Mouse (Mus musculus): ENCODE data around the gene Sptan1. TPM values are rescaled to one million over a fixed set of nuclear protein-coding genes. Genes with fewer than 3 reads are reported as not detected.
A peak's percentile ranks its signal among the peaks of the same experiment; 100 is the strongest.

Sptan1 gene
- polyA plus RNA-seq, 1 experiment from 2014 or later = 224 TPM

DNA sequence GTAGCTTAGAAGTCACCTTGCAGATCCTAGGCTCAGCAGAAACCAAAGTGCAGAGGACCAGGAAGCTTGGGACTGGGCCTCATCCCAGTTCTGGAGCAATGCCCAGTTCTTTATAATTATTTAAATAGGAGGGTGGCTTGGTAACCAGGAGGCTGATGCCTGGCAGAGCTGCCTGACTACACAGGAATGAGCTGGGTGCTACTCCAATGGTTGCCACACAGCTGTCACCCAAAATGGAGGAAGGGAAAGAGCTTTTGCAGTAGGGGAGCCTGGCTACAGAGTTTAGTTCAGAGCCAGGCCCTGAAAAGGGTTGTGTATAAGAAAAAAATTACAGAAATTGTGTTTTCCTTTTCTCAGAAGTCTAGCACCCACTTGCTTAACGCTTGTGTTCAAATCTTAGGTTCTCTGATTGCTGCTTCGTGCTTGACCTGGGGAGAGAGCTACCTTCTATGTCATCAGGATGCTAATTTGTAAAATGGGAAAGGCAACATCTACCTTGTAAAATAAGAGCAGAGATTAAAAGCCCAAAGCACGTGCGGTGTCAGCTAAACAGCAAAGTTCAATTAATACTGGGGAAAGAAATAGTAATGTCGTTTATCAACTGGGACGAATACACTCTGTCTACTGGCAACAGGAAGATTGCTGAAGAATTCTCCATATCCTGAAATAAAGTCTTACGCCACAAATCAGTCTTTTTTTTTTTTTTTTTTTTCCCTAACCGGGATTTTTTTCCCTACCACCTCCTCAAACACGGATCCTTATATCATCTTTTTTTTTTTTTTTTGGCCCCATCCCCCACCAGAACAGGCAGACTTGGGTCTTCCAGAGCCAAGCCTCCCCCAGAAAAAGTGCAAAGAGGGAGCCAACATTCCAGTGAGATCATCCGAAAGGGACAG, 758 bp upstream of the Sptan1 start:
- peak overlapping the region; percentile 100 for H3K9ac ChIP-seq (replicated peaks)
- H3K4me1 ChIP-seq = peaks cover 50% of the 10 kb centered on the region
- peak; percentile 47 for ATAC-seq (replicated peaks)
- H3K36me3 ChIP-seq = peaks cover 8% of the 10 kb centered on the region
- H3K9me3 ChIP-seq = no peaks in the 10 kb centered on the region
- peak overlapping the region; percentile 91 for H3K4me3 ChIP-seq
- peak overlapping the region; percentile 97 for H3K27ac ChIP-seq (replicated peaks)
- H3K4me2 ChIP-seq (replicated peaks) = peak overlapping the region; percentile 58
- 12% methylated on average over 10 of the region's 10 CpGs for WGBS
- no peaks in the 10 kb centered on the region for H3K27me3 ChIP-seq

DNA sequence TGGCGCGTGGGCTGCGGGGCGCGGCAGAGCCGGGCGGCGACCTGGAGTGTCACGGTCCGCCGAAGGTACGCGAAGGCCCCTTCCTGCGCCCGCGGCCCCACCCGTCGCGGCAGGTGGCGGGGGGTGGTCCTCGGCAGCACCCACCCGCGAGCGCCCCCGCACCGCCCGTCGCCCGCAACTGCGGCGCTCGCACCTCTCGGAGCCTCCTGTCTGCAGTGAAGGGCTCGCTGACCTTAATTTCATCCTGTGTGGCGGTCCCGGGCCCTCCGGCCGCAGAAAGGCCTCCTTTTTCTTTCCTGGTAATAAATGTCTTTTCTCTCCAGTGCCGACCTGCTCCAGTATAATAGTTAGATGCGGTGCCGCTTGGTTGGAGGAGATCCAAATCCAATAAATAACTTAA, 546 bp downstream of the Sptan1 start:
- peak overlapping the region; percentile 91 for H3K4me3 ChIP-seq
- no peaks in the 10 kb centered on the region for H3K9me3 ChIP-seq
- H3K9ac ChIP-seq (replicated peaks) = peak overlapping the region; percentile 100
- peak overlapping the region; percentile 59 for H3K4me2 ChIP-seq (replicated peaks)
- H3K36me3 ChIP-seq = peaks cover 9% of the 10 kb centered on the region
- ATAC-seq (replicated peaks) = peak; percentile 34
- H3K27me3 ChIP-seq = no peaks in the 10 kb centered on the region
- WGBS = under 1% methylated on average over 34 of the region's 41 CpGs
- H3K4me1 ChIP-seq = peaks cover 62% of the 10 kb centered on the region
- peak overlapping the region; percentile 97 for H3K27ac ChIP-seq (replicated peaks)

DNA sequence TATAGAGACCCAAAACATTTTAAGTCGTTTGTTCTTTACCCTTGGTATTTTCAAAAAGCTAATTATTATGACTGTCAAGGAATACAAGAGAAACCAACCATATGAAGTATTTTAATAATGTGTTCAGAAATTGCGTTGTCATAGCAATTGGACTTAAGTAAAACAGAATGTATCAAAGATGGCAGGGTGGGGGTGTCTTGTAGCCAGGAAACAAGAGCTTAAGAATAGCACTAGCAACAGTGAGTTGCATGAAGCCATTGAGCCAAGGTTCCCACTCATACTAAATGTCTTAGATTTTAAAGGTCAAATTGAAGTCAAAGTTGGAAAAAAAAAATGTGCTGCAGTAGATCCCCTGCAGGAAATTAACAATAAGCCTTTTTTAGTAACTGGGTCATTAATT, 1.5 kb downstream of the Sptan1 start:
- H3K27me3 ChIP-seq = no peaks in the 10 kb centered on the region
- peaks cover 71% of the 10 kb centered on the region for H3K4me1 ChIP-seq
- ATAC-seq (replicated peaks) = no peak
- no peaks in the 10 kb centered on the region for H3K9me3 ChIP-seq
- peak overlapping the region; percentile 91 for H3K4me3 ChIP-seq
- H3K4me2 ChIP-seq (replicated peaks) = peak overlapping the region; percentile 59
- 51% methylated on average over 2 of the region's 2 CpGs for WGBS
- no peak overlapping the region; the same call in 1 of the 2 replicates for H3K27ac ChIP-seq (replicated peaks)
- H3K9ac ChIP-seq (replicated peaks) = peak overlapping the region; percentile 100
- H3K36me3 ChIP-seq = peaks cover 9% of the 10 kb centered on the region

DNA sequence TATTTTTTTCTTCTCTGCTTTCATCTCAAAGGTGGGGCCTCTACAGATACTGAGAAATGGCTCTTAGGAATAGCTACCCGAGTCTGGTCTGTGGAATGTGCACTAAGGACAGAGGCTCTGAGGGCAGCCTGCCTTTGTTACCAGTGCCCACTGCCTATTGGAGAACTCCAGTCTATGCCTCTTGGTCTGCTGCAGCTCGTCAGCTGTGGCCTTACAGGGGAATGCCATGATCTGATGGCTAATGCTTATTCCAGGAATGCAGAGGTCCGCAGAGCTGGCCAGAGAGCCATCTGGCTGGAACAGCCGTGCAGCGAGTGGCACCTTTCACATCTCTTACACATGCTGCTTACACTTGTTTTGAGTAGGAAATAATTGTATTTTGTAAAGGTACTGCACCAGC, 2.4 kb downstream of the Sptan1 start:
- ATAC-seq (replicated peaks) = no peak
- H3K36me3 ChIP-seq = peaks cover 9% of the 10 kb centered on the region
- H3K9me3 ChIP-seq = no peaks in the 10 kb centered on the region
- H3K9ac ChIP-seq (replicated peaks) = peak overlapping the region; percentile 100; the same call in 1 of the 2 replicates
- H3K27me3 ChIP-seq = no peaks in the 10 kb centered on the region
- peak overlapping the region; percentile 41; the same call in 1 of the 2 replicates for H3K27ac ChIP-seq (replicated peaks)
- peak overlapping the region; percentile 59 for H3K4me2 ChIP-seq (replicated peaks)
- peaks cover 79% of the 10 kb centered on the region for H3K4me1 ChIP-seq
- H3K4me3 ChIP-seq = peak overlapping the region; percentile 91
- WGBS = 41% methylated on average over 5 of the region's 5 CpGs

DNA sequence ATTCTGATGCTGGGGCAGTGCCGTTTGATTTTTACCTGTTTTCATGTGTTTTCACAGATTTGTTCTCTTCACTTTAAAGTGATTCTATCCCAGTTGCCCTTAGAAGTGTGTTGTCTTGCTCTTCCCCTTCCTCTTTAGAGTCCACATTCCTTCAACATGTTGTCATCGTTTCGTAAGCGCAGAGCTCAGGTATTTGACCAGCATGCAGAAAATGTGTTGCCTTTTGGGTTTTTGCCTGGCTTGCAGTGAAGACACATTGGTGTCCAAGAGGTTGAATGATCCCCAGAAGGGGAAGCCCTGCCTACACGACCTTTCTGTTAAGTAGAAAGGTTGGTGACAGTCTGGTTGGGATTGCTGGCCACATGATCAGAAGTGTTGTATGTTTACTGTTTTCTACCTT, 3.3 kb downstream of the Sptan1 start:
- Histone ChIP-seq H3K9ac (replicated peaks) (no peak overlapping the region), H3K4me3 (no peak overlapping the region), H3K4me1 (peaks cover 80% of the 10 kb centered on the region), H3K27me3 (no peaks in the 10 kb centered on the region), H3K4me2 (replicated peaks) (0 out of 2 replicates have a peak overlapping the region, but pooled peaks have one; percentile 6), H3K27ac (replicated peaks) (no peak overlapping the region), H3K9me3 (no peaks in the 10 kb centered on the region), H3K36me3 (peaks cover 9% of the 10 kb centered on the region)
- no peak for ATAC-seq (replicated peaks)
- 82% methylated on average over 5 of the region's 5 CpGs for WGBS

DNA sequence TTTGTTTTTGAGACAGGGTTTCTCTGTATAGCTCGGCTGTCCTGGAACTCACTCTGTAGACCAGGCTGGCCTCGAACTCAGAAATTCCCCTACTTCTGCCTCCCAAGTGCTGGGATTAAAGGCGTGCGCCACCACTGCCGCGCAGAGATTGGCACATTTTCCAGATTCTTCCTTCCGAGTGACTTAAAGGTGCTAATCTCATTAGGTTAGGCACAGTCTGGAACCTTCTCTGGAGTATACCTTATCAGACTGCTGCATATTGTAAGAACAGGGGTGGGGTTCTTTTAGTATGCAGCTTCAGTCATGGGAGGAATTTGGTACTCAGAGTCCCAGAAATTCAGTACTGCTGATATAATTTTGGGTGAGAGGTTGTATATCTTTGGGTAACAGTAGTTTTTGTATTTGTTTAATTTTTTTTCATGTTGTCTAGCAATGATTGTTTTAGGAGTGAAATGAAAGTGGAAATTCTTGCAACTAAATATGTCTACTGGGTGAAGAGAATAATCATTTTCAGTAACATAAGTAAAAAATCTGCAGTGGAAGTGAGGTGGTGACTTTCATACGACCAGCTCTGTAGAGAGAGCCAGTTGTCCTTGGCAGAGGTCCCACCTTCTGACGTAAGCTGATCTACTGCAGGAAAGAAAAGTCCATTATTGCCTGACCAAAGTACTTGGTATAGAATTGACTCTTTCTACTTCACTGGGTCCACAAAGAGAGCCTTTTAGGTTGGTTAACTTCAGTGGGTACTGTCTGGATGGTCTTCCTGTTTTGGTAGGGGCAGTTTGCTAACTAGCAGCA, 6.7 kb downstream of the Sptan1 start:
- H3K4me2 ChIP-seq (replicated peaks) = no peak overlapping the region
- ATAC-seq (replicated peaks) = no peak
- no peak overlapping the region for H3K9ac ChIP-seq (replicated peaks)
- no peaks in the 10 kb centered on the region for H3K9me3 ChIP-seq
- no peak overlapping the region for H3K4me3 ChIP-seq
- peaks cover 19% of the 10 kb centered on the region for H3K36me3 ChIP-seq
- H3K27me3 ChIP-seq = no peaks in the 10 kb centered on the region
- H3K4me1 ChIP-seq = peaks cover 62% of the 10 kb centered on the region
- peak overlapping the region; percentile 28; the same call in 1 of the 2 replicates for H3K27ac ChIP-seq (replicated peaks)
- 71% methylated on average over 9 of the region's 9 CpGs for WGBS

DNA sequence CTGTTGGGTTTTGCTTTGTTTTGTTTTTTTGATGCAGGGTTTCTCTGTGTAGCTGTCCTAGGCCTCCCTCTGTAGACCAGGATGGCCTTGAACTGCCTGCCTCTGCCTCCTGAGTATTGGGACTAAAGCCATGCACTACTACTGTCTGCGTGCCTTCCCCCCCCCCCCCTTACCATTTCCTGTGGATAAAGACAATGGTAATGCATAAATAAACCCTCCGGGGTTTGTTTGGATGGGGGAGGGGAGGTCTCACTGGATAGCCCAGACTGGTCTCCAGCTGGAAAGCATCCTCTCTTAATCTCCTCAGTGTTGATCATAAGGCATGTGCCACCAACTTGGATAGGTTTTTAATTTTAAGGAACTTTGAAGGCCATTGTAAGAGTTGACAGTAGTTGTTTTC, 8.2 kb downstream of the Sptan1 start:
- Histone ChIP-seq H3K9me3 (no peaks in the 10 kb centered on the region), H3K9ac (replicated peaks) (no peak overlapping the region), H3K27ac (replicated peaks) (no peak overlapping the region), H3K4me3 (no peak overlapping the region), H3K36me3 (peaks cover 23% of the 10 kb centered on the region), H3K4me2 (replicated peaks) (no peak overlapping the region), H3K27me3 (no peaks in the 10 kb centered on the region), H3K4me1 (peaks cover 47% of the 10 kb centered on the region)
- WGBS = 10% methylated on average over 2 of the region's 2 CpGs
- no peak for ATAC-seq (replicated peaks)

DNA sequence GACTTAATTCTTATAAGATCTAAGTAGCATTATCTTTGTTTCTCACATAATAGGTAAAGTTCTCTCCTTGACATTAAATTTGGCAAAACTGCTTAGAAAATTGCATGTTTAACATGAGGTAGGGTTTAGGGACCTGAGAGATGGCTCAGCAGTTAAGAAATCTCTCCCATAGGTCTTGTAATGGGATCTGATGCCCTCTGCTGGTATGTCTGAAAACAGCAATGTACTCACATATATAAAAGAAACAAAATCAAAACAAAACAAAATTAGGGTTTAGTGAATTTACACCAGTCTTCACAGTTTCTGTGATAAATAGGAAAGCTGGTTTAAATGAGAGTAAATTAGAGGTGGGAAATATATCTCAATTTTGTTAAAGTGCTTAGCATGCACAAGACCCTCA, 11.9 kb downstream of the Sptan1 start:
- H3K4me1 ChIP-seq = peaks cover 13% of the 10 kb centered on the region
- H3K9me3 ChIP-seq = no peaks in the 10 kb centered on the region
- no peak overlapping the region for H3K9ac ChIP-seq (replicated peaks)
- no peak for ATAC-seq (replicated peaks)
- no peak overlapping the region for H3K27ac ChIP-seq (replicated peaks)
- H3K4me2 ChIP-seq (replicated peaks) = no peak overlapping the region
- no peak overlapping the region for H3K4me3 ChIP-seq
- H3K27me3 ChIP-seq = no peaks in the 10 kb centered on the region
- peaks cover 51% of the 10 kb centered on the region for H3K36me3 ChIP-seq

DNA sequence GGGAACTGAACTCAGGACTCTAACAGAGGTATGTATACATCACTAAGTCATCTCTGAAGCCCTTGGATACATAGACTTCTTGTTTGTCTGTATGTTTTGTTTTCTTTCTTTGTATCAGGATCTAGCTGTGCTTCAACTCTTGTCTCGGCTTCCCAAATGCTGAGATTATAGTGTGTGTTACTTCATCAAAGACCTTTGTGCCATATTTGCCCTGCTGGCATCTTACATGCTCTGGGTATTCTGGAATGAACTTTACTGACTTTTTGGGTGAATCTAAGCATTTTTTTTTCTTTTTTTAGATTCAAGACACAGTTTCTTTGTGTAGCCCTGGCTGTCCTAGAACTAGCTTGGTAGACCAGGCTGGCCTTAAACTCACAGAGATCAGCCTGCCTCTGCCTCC, 15.3 kb downstream of the Sptan1 start:
- no peak for ATAC-seq (replicated peaks)

DNA sequence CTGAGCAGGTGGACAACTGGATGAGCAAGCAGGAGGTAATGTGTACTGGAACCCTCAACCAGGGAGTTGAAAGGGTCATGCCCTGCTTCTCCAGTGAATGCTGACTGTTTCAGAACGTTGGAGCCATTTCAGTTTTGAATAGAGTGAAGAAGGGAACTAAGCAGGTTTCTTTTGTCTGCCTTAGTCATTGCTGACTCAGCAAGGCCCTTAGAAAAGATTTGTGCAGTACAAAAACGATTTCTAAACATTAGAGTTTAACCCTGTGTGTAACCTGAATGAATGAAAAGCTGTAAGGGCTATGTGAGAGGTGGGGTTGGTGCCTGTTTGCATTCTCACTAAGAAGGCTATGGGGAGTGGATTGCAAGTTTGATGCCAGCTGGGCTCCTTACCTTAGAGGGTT, 26.6 kb downstream of the Sptan1 start:
- WGBS = 44% methylated on average over 2 of the region's 2 CpGs
- peaks cover 100% of the 10 kb centered on the region for H3K36me3 ChIP-seq
- no peaks in the 10 kb centered on the region for H3K9me3 ChIP-seq
- no peak overlapping the region for H3K4me3 ChIP-seq
- H3K27ac ChIP-seq (replicated peaks) = no peak overlapping the region
- H3K27me3 ChIP-seq = no peaks in the 10 kb centered on the region
- H3K4me1 ChIP-seq = no peaks in the 10 kb centered on the region
- ATAC-seq (replicated peaks) = no peak
- H3K9ac ChIP-seq (replicated peaks) = no peak overlapping the region
- no peak overlapping the region for H3K4me2 ChIP-seq (replicated peaks)

More for the DNA sequence above, 15.3 kb downstream of the Sptan1 start:
- Histone ChIP-seq H3K4me2 (replicated peaks) (no peak overlapping the region), H3K4me3 (no peak overlapping the region), H3K27ac (replicated peaks) (no peak overlapping the region), H3K9me3 (no peaks in the 10 kb centered on the region), H3K4me1 (no peaks in the 10 kb centered on the region), H3K9ac (replicated peaks) (no peak overlapping the region), H3K36me3 (peaks cover 83% of the 10 kb centered on the region), H3K27me3 (no peaks in the 10 kb centered on the region)
- 93% methylated on average over 1 of the region's 1 CpGs for WGBS

DNA sequence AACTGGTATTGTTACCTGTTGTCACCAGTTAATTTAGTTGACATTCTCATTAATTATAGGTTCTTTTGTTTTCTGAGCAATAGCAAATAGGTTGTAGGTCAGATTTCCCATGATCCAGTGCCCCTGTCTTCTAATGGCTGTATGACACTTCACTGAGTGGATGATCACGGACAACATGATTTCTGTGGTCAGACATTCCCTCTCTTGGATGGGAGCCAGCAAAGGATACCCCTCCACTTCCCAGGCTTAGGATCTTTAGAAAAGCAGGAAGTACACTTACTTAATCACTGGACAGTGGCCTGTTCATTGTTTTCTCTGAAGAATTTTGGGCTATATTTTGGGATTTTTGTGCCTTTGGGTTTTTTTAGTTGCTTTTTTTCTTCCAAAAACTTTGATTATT, 43.7 kb downstream of the Sptan1 start:
- no peak for ATAC-seq (replicated peaks)
- WGBS = 62% methylated on average over 1 of the region's 1 CpGs
- H3K36me3 ChIP-seq = peaks cover 99% of the 10 kb centered on the region

DNA sequence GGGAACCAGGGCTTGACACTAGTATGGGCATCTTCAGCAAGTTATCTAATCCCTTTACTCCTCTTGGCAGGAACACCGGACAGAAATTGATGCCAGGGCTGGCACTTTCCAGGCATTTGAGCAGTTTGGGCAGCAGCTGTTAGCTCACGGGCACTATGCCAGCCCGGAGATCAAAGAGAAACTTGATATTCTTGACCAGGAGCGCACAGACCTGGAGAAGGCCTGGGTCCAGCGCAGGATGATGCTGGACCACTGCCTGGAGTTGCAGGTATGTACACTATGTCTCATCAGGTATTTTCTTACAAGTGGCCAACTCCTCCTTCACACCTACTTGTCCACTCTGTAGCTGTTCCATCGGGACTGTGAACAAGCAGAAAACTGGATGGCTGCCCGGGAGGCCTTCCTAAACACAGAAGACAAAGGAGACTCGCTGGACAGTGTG, 45.5 kb downstream of the Sptan1 start:
- Histone ChIP-seq H3K4me1 (no peaks in the 10 kb centered on the region), H3K36me3 (peaks cover 100% of the 10 kb centered on the region), H3K9me3 (no peaks in the 10 kb centered on the region), H3K27me3 (no peaks in the 10 kb centered on the region), H3K4me2 (replicated peaks) (no peak overlapping the region), H3K9ac (replicated peaks) (no peak overlapping the region), H3K4me3 (no peak overlapping the region), H3K27ac (replicated peaks) (no peak overlapping the region)
- no peak for ATAC-seq (replicated peaks)
- WGBS = 77% methylated on average over 8 of the region's 8 CpGs

More for the DNA sequence above, 43.7 kb downstream of the Sptan1 start:
- no peaks in the 10 kb centered on the region for H3K9me3 ChIP-seq
- H3K9ac ChIP-seq (replicated peaks) = no peak overlapping the region
- no peak overlapping the region for H3K27ac ChIP-seq (replicated peaks)
- H3K4me3 ChIP-seq = no peak overlapping the region
- no peaks in the 10 kb centered on the region for H3K4me1 ChIP-seq
- H3K4me2 ChIP-seq (replicated peaks) = no peak overlapping the region
- no peaks in the 10 kb centered on the region for H3K27me3 ChIP-seq
